Mouse (Mus musculus) spleen, adult 2 months (tissue): ENCODE measurements around the gene Robo2.

Experiments
- CTCF ChIP-seq: fragments of 200-500 bp; IDR thresholded peaks from 2 replicates; pipeline ENCODE4 v1.5.1; 2011; ENCODE audit warnings: mild to moderate bottlenecking, inconsistent platforms; ENCODE audit not compliant: insufficient read depth, insufficient read length, insufficient replicate concordance; ENCODE audit errors: extremely low read depth
- POLR2A ChIP-seq: fragments of 200-500 bp; IDR thresholded peaks from 2 replicates; pipeline ENCODE4 v1.6.1; 2011; ENCODE audit warnings: low read depth, low read length, inconsistent platforms

DNA sequence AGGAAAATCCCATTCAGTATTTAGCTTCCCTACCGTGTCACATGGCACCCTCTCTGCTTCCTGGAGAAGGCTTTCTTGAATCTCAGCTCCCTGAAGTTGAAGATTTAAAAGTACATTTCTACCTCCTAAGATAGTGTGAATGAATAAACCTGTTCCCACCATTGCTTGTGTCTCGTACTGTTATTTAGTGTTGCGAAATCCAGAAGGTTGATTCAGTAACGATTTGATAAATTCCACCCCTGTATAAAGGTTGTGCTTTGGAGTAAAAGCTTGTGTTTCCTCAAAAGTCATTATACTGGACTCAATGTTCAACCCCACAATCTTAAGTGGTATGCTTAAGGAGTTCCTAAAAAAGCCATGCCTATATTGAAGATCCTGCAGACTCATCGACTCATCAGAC is 280.3 kb downstream of the Robo2 start:
- TF ChIP-seq POLR2A: no peak
- TF ChIP-seq CTCF: no peak
